Mouse (Mus musculus) heart, adult 8-10 months (tissue): Measurements from ENCODE around the gene Ube2d1. TPM values are rescaled to one million over a fixed set of nuclear protein-coding genes. Genes with fewer than 3 reads are reported as not detected.

Experiments used
- DNase-seq: peaks from one replicate; pipeline ENCODE4 v3.0.0; 2022; ENCODE audit warnings: low spot score
- total RNA-seq, 4 experiments: library from RNA; stranded (reverse); gene quantifications; 2 replicates each; pipeline ENCODE4 v1.2.4; 2022

Ube2d1 gene
- 10 to 100 TPM; 44.7 to 54.1 (median 47.0) TPM for total RNA-seq

GRCm38 (mm10) chr10:71285126-71285580 is at the start of gene Ube2d1:
TSS of gene Ube2d1 (minus strand) at chr10:71285262.
- DNase-seq, result peak; percentile 85

- DNase-seq, result no peak
Observed at GRCm38 (mm10) chr10:71332859-71333258, 47.8 kb upstream of the Ube2d1 start.

GRCm38 (mm10) chr10:71332376-71332775 is 47.3 kb upstream of the Ube2d1 start:
- no peak for DNase-seq

- DNase-seq, result no peak
Observed at GRCm38 (mm10) chr10:71331908-71332307, 46.8 kb upstream of the Ube2d1 start.

- DNase-seq, result no peak
Observed at GRCm38 (mm10) chr10:71330070-71330469, 45.0 kb upstream of the Ube2d1 start.

GRCm38 (mm10) chr10:71329295-71329694 is 44.2 kb upstream of the Ube2d1 start:
- no peak for DNase-seq

GRCm38 (mm10) chr10:71328870-71329269 is 43.8 kb upstream of the Ube2d1 start:
- DNase-seq, result no peak

GRCm38 (mm10) chr10:71328382-71328781 is 43.3 kb upstream of the Ube2d1 start:
- DNase-seq, result no peak

GRCm38 (mm10) chr10:71327386-71327785 is 42.3 kb upstream of the Ube2d1 start:
- DNase-seq, result no peak

- peak; percentile 60 for DNase-seq
Observed at GRCm38 (mm10) chr10:71326789-71327188, 41.7 kb upstream of the Ube2d1 start.

GRCm38 (mm10) chr10:71326123-71326522 is 41.1 kb upstream of the Ube2d1 start:
- DNase-seq, result no peak

GRCm38 (mm10) chr10:71323669-71324068 is 38.6 kb upstream of the Ube2d1 start:
- no peak for DNase-seq

GRCm38 (mm10) chr10:71316497-71316896 is 31.4 kb upstream of the Ube2d1 start:
- no peak for DNase-seq

GRCm38 (mm10) chr10:71316056-71316455 is 31.0 kb upstream of the Ube2d1 start:
- DNase-seq, result no peak

- no peak for DNase-seq
Observed at GRCm38 (mm10) chr10:71314596-71314995, 29.5 kb upstream of the Ube2d1 start.

- DNase-seq, result no peak
Observed at GRCm38 (mm10) chr10:71310288-71310687, 25.2 kb upstream of the Ube2d1 start.

- no peak for DNase-seq
Observed at GRCm38 (mm10) chr10:71308199-71308598, 23.1 kb upstream of the Ube2d1 start.

- DNase-seq, result no peak
Observed at GRCm38 (mm10) chr10:71306759-71307158, 21.7 kb upstream of the Ube2d1 start.

- DNase-seq, result no peak
Observed at GRCm38 (mm10) chr10:71306190-71306589, 21.1 kb upstream of the Ube2d1 start.

GRCm38 (mm10) chr10:71302490-71302889 is 17.4 kb upstream of the Ube2d1 start:
- no peak for DNase-seq

GRCm38 (mm10) chr10:71300161-71300560 is 15.1 kb upstream of the Ube2d1 start:
- DNase-seq, result no peak

GRCm38 (mm10) chr10:71293245-71293644 is 8.2 kb upstream of the Ube2d1 start:
- DNase-seq, result no peak

- no peak for DNase-seq
Observed at GRCm38 (mm10) chr10:71292254-71292653, 7.2 kb upstream of the Ube2d1 start.

GRCm38 (mm10) chr10:71291801-71292200 is 6.7 kb upstream of the Ube2d1 start:
- DNase-seq, result no peak
